Comparison of ENCODE assay signal across 10 mouse cellular contexts in genomic region chr16:9280931-9281330, GRCm38 (mm10).
DNase-seq lines count a peak whose midpoint lies in the region; ATAC-seq and TF ChIP-seq lines count a peak whose summit lies in the region.
"Had no signal": no experiment of that assay in that cellular context is flagged by ENCODE, and none has a peak within 500 bp of the region (broad histone marks: within the 10 kb centered on the region; RNA-seq: fewer than 3 reads in every experiment).

No protein-coding gene starts in this region.

- H3K27ac ChIP-seq in limb, embryonic 14.5 days (replicated peaks; ENCODE audit: low read depth, low read length), result no peak overlapping the region
- H3K27ac ChIP-seq in limb, embryonic 10.5 days, result no peak overlapping the region
- H3K27ac ChIP-seq in embryonic facial prominence, embryonic 14.5 days (replicated peaks; ENCODE audit: low read depth, low read length), result no peak overlapping the region
- H3K27ac ChIP-seq in midbrain, embryonic 16.5 days (ENCODE audit: low read length), result peak overlapping the region; percentile 54; the same call in 1 of the 2 replicates
- no peak overlapping the region for H3K27ac ChIP-seq in intestine, postnatal 0 days (ENCODE audit: low read depth, low read length)
- H3K27ac ChIP-seq: lung, embryonic 15.5 days had no signal

- TF ChIP-seq POLR2A in limb, embryonic 14.5 days (IDR thresholded peaks at IDR 0.05; ENCODE audit: borderline replicate concordance, extremely low read depth, insufficient read depth, insufficient read length), result no peak

- no peak for TF ChIP-seq CTCF in intestine, postnatal 0 days (IDR thresholded peaks at IDR 0.05; ENCODE audit: low read depth)

- no peak overlapping the region for H3K9ac ChIP-seq in limb, embryonic 14.5 days (ENCODE audit: low read depth, low read length, severe bottlenecking)
- no peak overlapping the region for H3K9ac ChIP-seq in embryonic facial prominence, embryonic 14.5 days (ENCODE audit: low read depth, low read length)
- H3K9ac ChIP-seq in midbrain, embryonic 16.5 days (ENCODE audit: low read depth, low read length), result no peak overlapping the region
- no peak overlapping the region for H3K9ac ChIP-seq in intestine, postnatal 0 days (ENCODE audit: low read depth, low read length)
- H3K9ac ChIP-seq: lung, embryonic 15.5 days had no signal

- whole genome bisulfite sequencing in limb, embryonic 14.5 days, result 15% methylated on average over 5 of the region's 5 CpGs
- WGBS in limb, embryonic 10.5 days, result 19% methylated on average over 5 of the region's 5 CpGs
- 6% methylated on average over 5 of the region's 5 CpGs for WGBS in embryonic facial prominence, embryonic 14.5 days
- WGBS in midbrain, embryonic 16.5 days, result 0% methylated on average over 5 of the region's 5 CpGs
- WGBS in intestine, postnatal 0 days, result 12% methylated on average over 5 of the region's 5 CpGs

- ATAC-seq in limb, embryonic 14.5 days (ENCODE audit: low FRiP score, low read depth), result peak; percentile 75
- ATAC-seq in embryonic facial prominence, embryonic 14.5 days (ENCODE audit: low read depth), result peak; percentile 78; the same call in 1 of the 2 replicates
- peak; percentile 96 for ATAC-seq in midbrain, embryonic 16.5 days
- no peak for ATAC-seq in intestine, postnatal 0 days

- no peak overlapping the region for H3K4me2 ChIP-seq in limb, embryonic 14.5 days (replicated peaks; ENCODE audit: low read depth, low read length, severe bottlenecking)
- no peak overlapping the region for H3K4me2 ChIP-seq in embryonic facial prominence, embryonic 14.5 days (ENCODE audit: low read depth, low read length)
- H3K4me2 ChIP-seq in midbrain, embryonic 16.5 days (ENCODE audit: low read length), result 0 out of 2 replicates have a peak overlapping the region, but pooled peaks have one; percentile 2
- H3K4me2 ChIP-seq in intestine, postnatal 0 days (replicated peaks; ENCODE audit: low read depth), result no peak overlapping the region
- H3K4me2 ChIP-seq: lung, embryonic 15.5 days had no signal

- peak; percentile 13 for DNase-seq in limb, embryonic 14.5 days (ENCODE audit: low spot score)
- no peak for DNase-seq in limb, embryonic 10.5 days (ENCODE audit: low spot score)
- DNase-seq in embryonic facial prominence, embryonic 14.5 days (ENCODE audit: low spot score), result peak; percentile 67
- DNase-seq in layer of hippocampus, adult 11-12 months (ENCODE audit: low spot score), result peak; percentile 82
- no peak for DNase-seq in kidney, postnatal 10 days
- no peak for DNase-seq in lung, postnatal 4 days

- H3K36me3 ChIP-seq in limb, embryonic 14.5 days (ENCODE audit: control insufficient read depth, insufficient read depth, low read length), result no peaks in the 10 kb centered on the region
- H3K36me3 ChIP-seq in limb, embryonic 10.5 days, result no peaks in the 10 kb centered on the region
- H3K36me3 ChIP-seq in embryonic facial prominence, embryonic 14.5 days (ENCODE audit: control insufficient read depth, insufficient read depth, low read length), result no peaks in the 10 kb centered on the region
- no peaks in the 10 kb centered on the region for H3K36me3 ChIP-seq in midbrain, embryonic 16.5 days (ENCODE audit: control insufficient read depth, insufficient read depth, low read length)
- no peaks in the 10 kb centered on the region for H3K36me3 ChIP-seq in intestine, postnatal 0 days (ENCODE audit: control insufficient read depth, insufficient read depth)
- H3K36me3 ChIP-seq: G1E; lung, embryonic 15.5 days had no signal

- no peaks in the 10 kb centered on the region for H3K27me3 ChIP-seq in limb, embryonic 14.5 days (ENCODE audit: control insufficient read depth, insufficient read depth, low read length)
- H3K27me3 ChIP-seq in limb, embryonic 10.5 days (ENCODE audit: low read depth, poor library complexity, severe bottlenecking), result no peaks in the 10 kb centered on the region
- no peaks in the 10 kb centered on the region for H3K27me3 ChIP-seq in embryonic facial prominence, embryonic 14.5 days (replicated peaks; ENCODE audit: control insufficient read depth, insufficient read depth, low read length)
- H3K27me3 ChIP-seq in midbrain, embryonic 16.5 days (ENCODE audit: control insufficient read depth, insufficient read depth, low read depth, low read length), result no peaks in the 10 kb centered on the region
- no peaks in the 10 kb centered on the region for H3K27me3 ChIP-seq in intestine, postnatal 0 days (replicated peaks; ENCODE audit: control insufficient read depth, insufficient read depth, low read length)
- H3K27me3 ChIP-seq: lung, embryonic 15.5 days had no signal

- H3K4me3 ChIP-seq in limb, embryonic 14.5 days (replicated peaks; ENCODE audit: low read length), result no peak overlapping the region
- no peak overlapping the region for H3K4me3 ChIP-seq in limb, embryonic 10.5 days
- no peak overlapping the region for H3K4me3 ChIP-seq in embryonic facial prominence, embryonic 14.5 days (ENCODE audit: low read depth, low read length)
- H3K4me3 ChIP-seq in midbrain, embryonic 16.5 days (ENCODE audit: low read depth, low read length), result no peak overlapping the region
- no peak overlapping the region for H3K4me3 ChIP-seq in intestine, postnatal 0 days (ENCODE audit: low read depth, low read length)
- H3K4me3 ChIP-seq: lung, embryonic 15.5 days had no signal

- H3K9me3 ChIP-seq in limb, embryonic 14.5 days (ENCODE audit: control insufficient read depth, low read length), result no peaks in the 10 kb centered on the region
- no peaks in the 10 kb centered on the region for H3K9me3 ChIP-seq in limb, embryonic 10.5 days (replicated peaks)
- no peaks in the 10 kb centered on the region for H3K9me3 ChIP-seq in embryonic facial prominence, embryonic 14.5 days (ENCODE audit: control insufficient read depth, low read length)
- no peaks in the 10 kb centered on the region for H3K9me3 ChIP-seq in midbrain, embryonic 16.5 days (replicated peaks; ENCODE audit: control insufficient read depth, low read length, poor library complexity, severe bottlenecking)
- no peaks in the 10 kb centered on the region for H3K9me3 ChIP-seq in intestine, postnatal 0 days (ENCODE audit: control insufficient read depth)
- H3K9me3 ChIP-seq: G1E; lung, embryonic 15.5 days had no signal

- H3K4me1 ChIP-seq in limb, embryonic 14.5 days (ENCODE audit: control insufficient read depth, insufficient read depth, low read length), result no peaks in the 10 kb centered on the region
- no peaks in the 10 kb centered on the region for H3K4me1 ChIP-seq in limb, embryonic 10.5 days
- no peaks in the 10 kb centered on the region for H3K4me1 ChIP-seq in embryonic facial prominence, embryonic 14.5 days (ENCODE audit: control insufficient read depth, insufficient read depth, low read length)
- H3K4me1 ChIP-seq in midbrain, embryonic 16.5 days (ENCODE audit: control insufficient read depth, insufficient read depth, low read length), result peaks cover 13% of the 10 kb centered on the region
- H3K4me1 ChIP-seq in intestine, postnatal 0 days (replicated peaks; ENCODE audit: control insufficient read depth, insufficient read depth, low read length), result no peaks in the 10 kb centered on the region
- H3K4me1 ChIP-seq: lung, embryonic 15.5 days had no signal

Comparison
In these comparisons a context has a peak if more than half of its experiments do, and no peak if none do; other contexts are left out.
1. DNase-seq: peak in limb, embryonic 14.5 days (single experiment), embryonic facial prominence, embryonic 14.5 days (single experiment) and layer of hippocampus, adult 11-12 months (single experiment); none in limb, embryonic 10.5 days (single experiment), kidney, postnatal 10 days (single experiment) and lung, postnatal 4 days (0 of 2).